Mouse (Mus musculus) midbrain, embryonic 13.5 days (tissue): ENCODE results near the gene Adgrb2. TPM values are rescaled to one million over a fixed set of nuclear protein-coding genes. Genes with fewer than 3 reads are reported as not detected.

ENCODE experiments used
- ATAC-seq: fragments of 200-750 bp; cut with Nextera tagmentation; 2 replicates; pipeline ENCODE4 v1.8.0; 2017; ENCODE audit warnings: mild to moderate bottlenecking, moderate TSS enrichment, moderate library complexity
- H3K27ac ChIP-seq: fragments of 300-500 bp; sonication (generic); 2 replicates; pipeline ENCODE4 v1.5.1; 2015; ENCODE audit warnings: inconsistent platforms, mild to moderate bottlenecking, moderate library complexity
- H3K27me3 ChIP-seq: fragments of 300-500 bp; sonication (generic); 2 replicates; pipeline ENCODE4 v1.6.1; 2015; ENCODE audit warnings: mild to moderate bottlenecking, inconsistent platforms
- H3K36me3 ChIP-seq: fragments of 300-500 bp; sonication (generic); 2 replicates; pipeline ENCODE4 v1.6.1; 2015; ENCODE audit warnings: mild to moderate bottlenecking, inconsistent platforms
- H3K4me1 ChIP-seq: fragments of 300-500 bp; sonication (generic); replicated peaks from 2 replicates; pipeline ENCODE4 v1.6.1; 2015; ENCODE audit warnings: inconsistent platforms
- H3K4me2 ChIP-seq: fragments of 300-500 bp; sonication (generic); replicated peaks from 2 replicates; pipeline ENCODE4 v1.6.1; 2015; ENCODE audit warnings: moderate library complexity, mild to moderate bottlenecking, inconsistent platforms
- H3K4me3 ChIP-seq: fragments of 300-500 bp; sonication (generic); replicated peaks from 2 replicates; pipeline ENCODE4 v1.5.1; 2015; ENCODE audit warnings: mild to moderate bottlenecking, inconsistent platforms
- H3K9ac ChIP-seq: fragments of 300-500 bp; sonication (generic); replicated peaks from 2 replicates; pipeline ENCODE4 v1.6.1; 2015; ENCODE audit warnings: mild to moderate bottlenecking, inconsistent platforms
- H3K9me3 ChIP-seq: fragments of 300-500 bp; sonication (generic); 2 replicates; pipeline ENCODE4 v1.6.1; 2016; ENCODE audit warnings: mild to moderate bottlenecking, inconsistent platforms
- WGBS: fragments of 180-500 bp; shearing (Covaris S2); methylation state at CpG from one replicate; pipeline ENCODE4 v1.1.7; 2015; 5-methylcytosine and 5-hydroxymethylcytosine counted together
- polyA plus RNA-seq: library from polyadenylated mRNA; unstranded; fragments of >200 nt; fragmentation: Nextera tagmentation; extraction: Ambion mirVana; gene quantifications from 2 replicates; pipeline ENCODE4 v1.2.1, GENCODE M21; 2015

Gene Adgrb2
- polyA plus RNA-seq, 1 experiment from 2014 or later = 11.0 TPM

- Histone ChIP-seq H3K27ac (no peak overlapping the region), H3K36me3 (no peaks in the 10 kb centered on the region), H3K4me2 (no peak overlapping the region), H3K4me1 (peaks cover 43% of the 10 kb centered on the region), H3K9me3 (no peaks in the 10 kb centered on the region), H3K9ac (no peak overlapping the region), H3K4me3 (no peak overlapping the region), H3K27me3 (peaks cover 12% of the 10 kb centered on the region; the same call in 1 of the 2 replicates)
- ATAC-seq = no peak
- 66% methylated on average over 9 of the region's 9 CpGs for WGBS
These were observed 10.4 kb upstream of the Adgrb2 start for GRCm38 (mm10) chr4:129974285-129974684.

DNA sequence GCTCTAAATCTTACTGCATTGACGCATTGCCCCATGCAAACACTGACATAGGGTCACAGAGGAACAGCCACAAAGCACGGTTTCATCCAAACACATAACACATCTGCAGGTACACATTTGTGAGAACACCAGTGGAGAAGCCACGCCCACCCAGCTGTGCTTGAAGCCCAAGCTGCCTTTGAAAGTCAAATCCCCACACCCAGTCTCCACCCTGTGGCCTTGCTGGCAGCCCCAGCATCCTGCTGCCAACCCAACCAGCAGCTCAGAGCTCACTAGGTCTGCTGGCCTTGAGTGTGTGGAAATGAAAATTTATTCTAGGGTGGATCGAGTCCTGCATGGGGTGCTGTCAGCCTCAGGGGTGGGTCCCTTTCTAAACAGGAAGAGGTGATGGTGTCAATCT, 7.4 kb upstream of the Adgrb2 start:
- H3K27me3 ChIP-seq = peaks cover 23% of the 10 kb centered on the region

GRCm38 (mm10) chr4:129978227-129978626, 6.4 kb upstream of the Adgrb2 start:
- WGBS = 58% methylated on average over 4 of the region's 4 CpGs

More for the DNA sequence above, 7.4 kb upstream of the Adgrb2 start:
- Histone ChIP-seq H3K4me1 (peaks cover 40% of the 10 kb centered on the region), H3K27ac (no peak overlapping the region), H3K4me3 (no peak overlapping the region), H3K9me3 (no peaks in the 10 kb centered on the region), H3K9ac (no peak overlapping the region), H3K36me3 (no peaks in the 10 kb centered on the region), H3K4me2 (no peak overlapping the region)
- no peak for ATAC-seq
- WGBS = 76% methylated on average over 4 of the region's 4 CpGs

DNA sequence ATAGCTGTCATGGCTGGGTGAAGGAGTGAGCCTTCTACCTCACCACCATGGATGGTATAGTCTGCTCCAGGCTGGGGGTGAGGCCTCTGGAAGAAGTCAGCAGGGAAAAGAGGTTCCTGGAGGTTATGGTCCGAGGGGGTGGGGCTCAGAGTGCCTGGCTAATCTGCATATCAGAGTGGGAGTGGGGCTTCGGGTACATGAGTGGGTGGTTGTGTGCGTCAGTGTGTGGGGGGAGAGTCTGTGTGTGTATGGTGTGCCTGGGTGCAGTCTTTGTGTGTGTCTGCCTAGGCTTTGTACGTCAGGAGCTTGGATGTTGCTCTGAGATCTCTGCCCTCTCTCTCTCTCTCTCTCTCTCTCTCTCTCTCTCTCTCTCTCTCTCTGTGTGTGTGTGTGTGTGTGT, 5.7 kb upstream of the Adgrb2 start:
- Histone ChIP-seq H3K27ac (no peak overlapping the region), H3K4me3 (no peak overlapping the region), H3K9ac (no peak overlapping the region), H3K4me2 (no peak overlapping the region), H3K36me3 (no peaks in the 10 kb centered on the region), H3K4me1 (peaks cover 47% of the 10 kb centered on the region), H3K9me3 (no peaks in the 10 kb centered on the region), H3K27me3 (peaks cover 19% of the 10 kb centered on the region)
- WGBS = 68% methylated on average over 4 of the region's 4 CpGs
- ATAC-seq = no peak

More at GRCm38 (mm10) chr4:129978227-129978626, 6.4 kb upstream of the Adgrb2 start:
- H3K4me2 ChIP-seq = no peak overlapping the region
- H3K9ac ChIP-seq = no peak overlapping the region
- H3K4me3 ChIP-seq = no peak overlapping the region
- no peak for ATAC-seq
- no peaks in the 10 kb centered on the region for H3K9me3 ChIP-seq
- H3K27ac ChIP-seq = no peak overlapping the region
- no peaks in the 10 kb centered on the region for H3K36me3 ChIP-seq
- peaks cover 42% of the 10 kb centered on the region for H3K4me1 ChIP-seq
- peaks cover 20% of the 10 kb centered on the region for H3K27me3 ChIP-seq

GRCm38 (mm10) chr4:129981657-129982056, 3.0 kb upstream of the Adgrb2 start:
- Histone ChIP-seq H3K27ac (no peak overlapping the region), H3K27me3 (peaks cover 19% of the 10 kb centered on the region), H3K9me3 (no peaks in the 10 kb centered on the region), H3K9ac (no peak overlapping the region), H3K36me3 (no peaks in the 10 kb centered on the region), H3K4me3 (no peak overlapping the region), H3K4me1 (peaks cover 64% of the 10 kb centered on the region), H3K4me2 (no peak overlapping the region)
- ATAC-seq = no peak
- 33% methylated on average over 11 of the region's 11 CpGs for WGBS

DNA sequence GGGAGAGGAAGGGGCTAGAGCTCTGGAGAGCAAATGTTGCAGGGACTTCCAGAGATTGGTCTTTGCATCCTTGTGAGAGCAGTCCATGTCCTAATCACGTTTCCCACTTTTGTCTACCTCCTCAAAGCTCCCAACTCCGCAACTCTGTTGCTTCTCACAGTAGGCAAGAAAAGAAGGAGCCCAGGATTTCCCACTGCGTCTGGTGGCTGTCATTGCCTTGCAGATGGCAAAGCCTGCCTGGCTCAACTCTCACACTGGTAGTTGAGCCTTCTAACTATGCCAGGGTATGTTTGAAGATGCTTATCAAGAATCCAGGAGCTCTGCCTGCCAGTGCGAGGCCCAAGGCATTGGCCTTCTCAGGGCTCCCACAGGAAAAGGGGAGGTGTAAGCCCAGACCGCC, 1.6 kb upstream of the Adgrb2 start:
- H3K9ac ChIP-seq = no peak overlapping the region
- no peaks in the 10 kb centered on the region for H3K36me3 ChIP-seq
- no peak overlapping the region for H3K4me3 ChIP-seq
- 0 out of 2 replicates have a peak overlapping the region, but pooled peaks have one; percentile 92 for H3K4me2 ChIP-seq
- ATAC-seq = no peak
- H3K9me3 ChIP-seq = no peaks in the 10 kb centered on the region
- H3K27me3 ChIP-seq = peaks cover 19% of the 10 kb centered on the region
- 14% methylated on average over 5 of the region's 5 CpGs for WGBS
- peaks cover 71% of the 10 kb centered on the region for H3K4me1 ChIP-seq
- H3K27ac ChIP-seq = peak overlapping the region; percentile 44

- Histone ChIP-seq H3K27ac (peak overlapping the region; percentile 89), H3K36me3 (no peaks in the 10 kb centered on the region), H3K9ac (peak overlapping the region; percentile 94), H3K27me3 (peaks cover 19% of the 10 kb centered on the region), H3K9me3 (no peaks in the 10 kb centered on the region), H3K4me2 (peak overlapping the region; percentile 92), H3K4me1 (peaks cover 71% of the 10 kb centered on the region), H3K4me3 (peak overlapping the region; percentile 84)
- peak; percentile 14 for ATAC-seq
- WGBS = 4% methylated on average over 15 of the region's 15 CpGs
These were observed 778 bp upstream of the Adgrb2 start for GRCm38 (mm10) chr4:129983764-129984420.

GRCm38 (mm10) chr4:129985161-129985670, 546 bp downstream of the Adgrb2 start:
- peak overlapping the region; percentile 89 for H3K27ac ChIP-seq
- H3K9me3 ChIP-seq = no peaks in the 10 kb centered on the region
- H3K4me2 ChIP-seq = peak overlapping the region; percentile 92
- no peaks in the 10 kb centered on the region for H3K36me3 ChIP-seq
- WGBS = under 1% methylated on average over 45 of the region's 48 CpGs
- peak overlapping the region; percentile 94 for H3K9ac ChIP-seq
- H3K27me3 ChIP-seq = peaks cover 17% of the 10 kb centered on the region
- peaks cover 83% of the 10 kb centered on the region for H3K4me1 ChIP-seq
- peak overlapping the region; percentile 84 for H3K4me3 ChIP-seq
- ATAC-seq = peak; percentile 18

DNA sequence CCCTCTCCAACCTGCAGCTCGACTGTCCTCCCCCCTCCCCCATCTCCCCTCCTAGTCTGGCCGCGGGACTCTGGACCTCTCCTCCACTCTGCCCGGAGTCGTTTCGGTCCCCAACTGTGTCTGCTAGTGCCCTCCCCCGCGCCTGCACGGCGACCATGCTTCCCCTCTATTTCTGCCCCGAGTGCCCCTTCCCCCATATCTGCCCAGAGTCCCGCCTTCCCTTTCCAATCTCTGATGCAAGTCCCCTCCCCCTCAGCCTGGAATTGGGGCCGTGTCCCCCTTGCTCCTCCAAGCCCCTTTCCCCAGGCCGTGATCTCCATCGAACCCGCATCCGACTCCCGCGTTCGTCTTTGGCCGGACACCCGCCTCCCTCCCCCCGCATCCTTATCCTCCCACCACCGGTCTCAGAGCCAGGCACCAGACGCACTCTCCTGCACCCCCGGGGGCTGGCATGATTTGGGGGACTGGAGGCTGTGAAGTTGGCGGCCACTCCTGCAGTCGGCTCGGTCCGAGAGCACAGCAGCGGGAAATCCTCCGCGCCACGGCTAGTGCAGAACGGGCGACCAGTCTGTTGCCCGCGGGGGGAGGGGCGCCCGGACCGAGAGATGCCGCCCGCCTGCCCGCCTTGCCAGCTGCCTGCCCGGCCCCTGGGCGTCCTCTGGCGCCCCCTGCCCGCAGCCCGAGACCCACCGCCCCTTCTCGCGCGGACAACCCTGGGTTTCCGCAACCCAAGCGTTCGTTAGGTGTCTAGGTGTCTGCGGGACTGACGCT, 1.2 kb downstream of the Adgrb2 start:
- WGBS = under 1% methylated on average over 58 of the region's 58 CpGs
- Histone ChIP-seq H3K9me3 (no peaks in the 10 kb centered on the region), H3K4me2 (peak overlapping the region; percentile 92), H3K27me3 (peaks cover 10% of the 10 kb centered on the region; the same call in 1 of the 2 replicates), H3K36me3 (no peaks in the 10 kb centered on the region), H3K4me1 (peaks cover 89% of the 10 kb centered on the region), H3K4me3 (peak overlapping the region; percentile 84), H3K27ac (peak overlapping the region; percentile 89), H3K9ac (peak overlapping the region; percentile 94)
- peak; percentile 27 for ATAC-seq

GRCm38 (mm10) chr4:129987825-129988504, 3.3 kb downstream of the Adgrb2 start:
- peak overlapping the region; percentile 92 for H3K4me2 ChIP-seq
- no peaks in the 10 kb centered on the region for H3K9me3 ChIP-seq
- H3K36me3 ChIP-seq = peaks cover 11% of the 10 kb centered on the region
- H3K9ac ChIP-seq = peak overlapping the region; percentile 80
- peaks cover 3% of the 10 kb centered on the region; the same call in 1 of the 2 replicates for H3K27me3 ChIP-seq
- ATAC-seq = peak; percentile 38
- peak overlapping the region; percentile 76 for H3K27ac ChIP-seq
- under 1% methylated on average over 53 of the region's 53 CpGs for WGBS
- H3K4me1 ChIP-seq = peaks cover 75% of the 10 kb centered on the region
- peak overlapping the region; percentile 47 for H3K4me3 ChIP-seq

DNA sequence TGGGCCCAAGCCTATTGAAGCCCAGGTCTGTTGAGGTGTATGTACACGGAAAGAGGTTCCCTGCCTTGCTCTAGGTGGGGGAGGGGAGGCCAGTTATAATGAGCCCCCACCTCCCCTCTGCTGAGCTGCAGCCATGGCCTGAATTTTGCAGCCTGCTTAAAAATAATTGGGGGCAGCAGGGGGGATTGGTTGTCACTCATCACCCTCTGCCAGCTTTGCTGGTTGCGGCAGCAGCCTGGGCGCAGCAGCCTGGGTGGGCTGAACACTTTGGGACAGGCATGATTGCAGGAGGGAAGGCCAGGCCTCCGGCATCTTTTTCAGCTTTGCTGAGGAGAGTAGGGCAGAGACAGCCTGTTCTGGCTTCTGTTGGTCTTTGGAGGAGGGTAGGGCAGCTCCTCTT, 5.3 kb downstream of the Adgrb2 start:
- Histone ChIP-seq H3K9me3 (no peaks in the 10 kb centered on the region), H3K27ac (peak overlapping the region; percentile 56), H3K9ac (peak overlapping the region; percentile 3; the same call in 1 of the 2 replicates), H3K4me1 (peaks cover 74% of the 10 kb centered on the region), H3K36me3 (peaks cover 21% of the 10 kb centered on the region), H3K4me3 (no peak overlapping the region), H3K4me2 (peak overlapping the region; percentile 15; the same call in 1 of the 2 replicates), H3K27me3 (no peaks in the 10 kb centered on the region)
- 40% methylated on average over 4 of the region's 4 CpGs for WGBS
- ATAC-seq = no peak
